Mouse (Mus musculus) erythroblast, embryonic 14.5 days (primary cell): ENCODE results near the gene Pdp2.

Experiments
- GATA1 ChIP-seq: IDR thresholded peaks from 2 replicates; pipeline ENCODE4 v1.6.1; 2012; ENCODE audit warnings: low read length, inconsistent platforms, mixed read lengths
- TAL1 ChIP-seq: IDR thresholded peaks from 3 replicates; pipeline ENCODE4 v1.6.1; 2012; ENCODE audit warnings: low read length, inconsistent platforms, mixed read lengths

GRCm38 (mm10) chr8:104627065-104627740, 36.0 kb downstream of the Pdp2 start:
- TF ChIP-seq GATA1 = no peak
- no peak for TF ChIP-seq TAL1
